Mouse (Mus musculus) urinary bladder, postnatal 10 days (tissue): Measurements from ENCODE around the gene Smarcc1.
A peak's percentile ranks its signal among the peaks of the same experiment; 100 is the strongest.
"Not testable (repeated sequence)": the region's sequence is repeated elsewhere in the genome, so short reads cannot be mapped to it uniquely, and the experiment has no call there.

ENCODE experiments used
- DNase-seq: peaks from one replicate; pipeline ENCODE4 v3.0.0; 2022; ENCODE audit warnings: low spot score

Smarcc1 gene

GRCm38 (mm10) chr9:110131525-110132197 is 14.2 kb downstream of the Smarcc1 start:
- DNase-seq, result peak; percentile 98

DNA sequence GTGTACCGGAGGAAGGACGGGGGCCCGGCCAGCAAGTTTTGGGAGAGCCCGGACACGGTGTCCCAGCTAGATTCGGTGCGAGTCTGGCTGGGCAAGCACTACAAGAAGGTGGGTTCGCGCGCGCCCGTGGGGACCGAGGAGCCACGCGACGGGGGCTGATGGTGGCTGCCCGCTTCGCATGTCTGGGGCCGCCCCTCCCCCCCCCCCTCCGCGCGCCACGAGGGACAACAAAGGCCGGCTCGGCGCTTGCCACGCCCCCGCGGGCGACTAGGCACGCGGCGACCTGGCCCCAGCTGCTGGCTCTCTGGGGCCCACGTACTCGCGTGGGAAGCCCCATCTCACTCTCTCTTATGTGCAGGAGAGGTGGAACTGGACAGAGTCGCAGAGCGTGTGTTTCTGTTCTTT is 14.7 kb downstream of the Smarcc1 start:
- no peak for DNase-seq

DNA sequence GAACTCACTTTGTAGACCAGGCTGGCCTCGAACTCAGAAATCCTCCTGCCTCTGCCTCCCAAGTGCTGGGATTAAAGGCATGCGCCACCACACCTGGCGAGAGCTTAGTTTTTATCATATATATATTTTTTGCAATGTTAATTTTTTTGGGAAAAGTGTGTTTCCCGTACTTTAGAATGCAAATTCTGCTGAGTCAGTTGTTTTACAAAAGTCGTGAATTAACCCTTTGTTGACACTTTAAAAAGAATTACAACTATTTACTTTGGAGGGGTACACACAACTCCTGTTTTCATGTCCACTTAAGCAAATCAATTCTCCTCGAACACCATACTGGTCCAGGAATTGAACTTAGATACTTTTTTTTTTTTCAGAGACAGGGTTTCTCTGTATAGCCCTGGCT is 15.4 kb downstream of the Smarcc1 start:
- DNase-seq, result no peak

DNA sequence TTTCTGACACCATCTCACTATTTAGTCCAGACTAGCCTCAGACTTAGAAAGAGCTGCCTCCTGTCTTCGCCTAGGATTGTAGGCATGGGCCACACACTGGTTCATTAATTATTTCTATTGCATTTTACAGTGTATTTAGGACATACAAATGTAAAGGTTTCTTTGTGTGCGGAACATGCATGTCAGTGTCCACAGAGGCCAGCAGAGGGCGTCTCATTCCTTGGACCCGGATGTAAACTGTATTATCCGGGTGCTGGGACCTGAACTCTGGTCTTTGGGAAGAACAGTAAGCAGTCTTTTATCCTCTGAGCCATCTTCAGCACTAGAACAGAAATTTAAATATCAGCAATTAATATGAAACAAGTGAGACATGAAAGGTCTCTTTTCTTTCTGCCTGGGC is 16.7 kb downstream of the Smarcc1 start:
- DNase-seq, result no peak

GRCm38 (mm10) chr9:110139119-110139518 is 21.6 kb downstream of the Smarcc1 start:
- no peak for DNase-seq

DNA sequence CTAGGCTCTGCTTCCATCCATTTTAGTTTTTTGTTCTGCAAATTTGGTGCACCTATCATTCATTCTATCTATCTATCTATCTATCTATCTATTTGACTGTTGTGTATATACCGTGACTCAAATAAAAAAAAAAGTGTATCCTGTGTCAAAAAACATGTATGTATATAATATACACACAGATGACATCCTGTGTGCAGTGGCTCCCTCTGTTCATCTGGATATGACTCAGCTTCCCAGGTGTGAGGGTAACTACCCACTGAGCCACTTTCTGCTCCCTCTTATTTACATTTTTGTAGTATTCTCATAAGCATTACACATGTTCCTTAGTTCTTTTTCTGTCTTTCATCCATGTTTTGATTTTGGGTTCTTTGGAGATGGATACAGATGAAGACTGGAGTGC is 24.6 kb downstream of the Smarcc1 start:
- no peak for DNase-seq

- no peak for DNase-seq
Measured at GRCm38 (mm10) chr9:110148598-110148997, 31.1 kb downstream of the Smarcc1 start.

- no peak for DNase-seq
Measured at GRCm38 (mm10) chr9:110159036-110159435, 41.5 kb downstream of the Smarcc1 start.

DNA sequence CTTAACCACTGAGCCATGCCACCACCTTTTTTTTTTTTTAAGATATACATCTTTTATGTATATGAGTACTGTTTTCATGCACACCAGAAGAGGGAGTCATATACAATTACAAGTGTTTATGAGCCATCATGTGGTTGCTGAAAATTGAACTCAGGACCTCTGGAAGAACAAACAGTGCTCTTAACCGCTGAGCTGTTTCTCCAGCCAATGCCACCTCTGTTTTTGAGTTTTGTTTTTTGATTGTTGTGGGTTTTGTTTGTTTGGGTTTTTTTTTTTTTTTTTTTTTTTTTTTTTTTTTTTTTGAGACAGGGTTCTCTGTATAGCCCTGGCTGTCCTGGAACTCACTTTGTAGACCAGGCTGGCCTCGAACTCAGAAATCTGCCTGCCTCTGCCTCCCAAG is 43.0 kb downstream of the Smarcc1 start:
- DNase-seq, result not testable (repeated sequence)

DNA sequence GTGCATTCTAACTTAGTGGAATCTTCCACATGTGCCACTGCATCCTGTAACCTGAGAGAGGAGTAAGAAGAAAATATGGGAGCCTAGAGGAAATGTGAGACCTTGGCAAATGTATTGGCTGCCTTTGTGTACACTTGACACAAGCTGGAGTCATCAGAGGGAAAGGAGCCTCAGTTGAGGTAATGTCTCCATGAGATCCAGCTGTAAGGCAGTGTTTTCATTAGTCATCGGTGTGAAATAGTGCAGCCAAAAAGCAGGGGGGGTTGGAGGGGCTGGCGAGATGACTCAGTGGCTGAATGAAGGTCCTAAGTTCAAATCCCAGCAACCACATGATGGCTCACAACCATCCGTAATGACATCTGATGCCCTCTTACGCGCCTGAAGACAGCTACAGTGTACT is 44.9 kb downstream of the Smarcc1 start:
- no peak for DNase-seq

DNA sequence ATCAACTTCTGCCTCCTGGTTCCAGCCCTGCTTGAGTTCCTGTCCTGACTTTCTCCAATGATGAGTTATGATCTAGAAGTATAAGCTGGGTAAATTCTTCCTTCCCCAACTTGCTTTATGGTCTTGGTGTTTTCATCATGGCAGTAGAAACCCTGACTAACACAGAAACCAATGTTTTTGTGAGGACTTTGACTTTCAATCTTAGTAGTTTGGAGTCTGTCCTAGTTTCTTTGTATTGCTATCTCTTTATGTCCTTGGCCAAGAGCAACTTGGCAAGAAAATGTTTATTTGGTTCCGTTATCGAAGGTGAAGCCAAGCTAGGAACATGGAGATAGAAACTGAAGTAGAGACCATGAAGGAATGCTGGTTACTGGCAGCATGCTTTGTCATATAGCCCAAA is 45.6 kb downstream of the Smarcc1 start:
- DNase-seq, result no peak

- DNase-seq, result no peak
Measured at GRCm38 (mm10) chr9:110170858-110171257, 53.4 kb downstream of the Smarcc1 start.

DNA sequence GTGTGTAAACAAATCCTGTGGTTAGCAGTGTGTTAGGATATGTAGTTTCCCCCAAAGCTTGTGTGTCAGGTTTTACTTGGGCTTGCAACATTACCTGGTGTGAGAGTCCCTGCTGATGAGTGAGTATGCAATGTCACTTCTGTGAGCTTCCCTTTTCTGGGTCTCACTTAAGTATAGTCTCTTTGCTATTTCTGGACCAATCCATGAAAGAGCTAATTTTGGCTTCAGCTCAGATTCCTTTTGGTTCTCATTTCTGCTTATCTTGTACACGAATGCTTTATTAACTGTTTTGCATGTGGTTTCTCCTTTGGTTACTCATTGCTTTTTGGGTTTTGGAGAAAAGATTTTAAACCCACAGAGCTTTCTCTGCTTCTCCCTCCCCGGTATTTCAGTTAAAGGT is 82.4 kb downstream of the Smarcc1 start:
- no peak for DNase-seq

GRCm38 (mm10) chr9:110205526-110206404 is 88.3 kb downstream of the Smarcc1 start:
- DNase-seq, result no peak

GRCm38 (mm10) chr9:110206437-110206836 is 88.9 kb downstream of the Smarcc1 start:
- DNase-seq, result no peak

- no peak for DNase-seq
Measured at GRCm38 (mm10) chr9:110208265-110208664, 90.8 kb downstream of the Smarcc1 start.

DNA sequence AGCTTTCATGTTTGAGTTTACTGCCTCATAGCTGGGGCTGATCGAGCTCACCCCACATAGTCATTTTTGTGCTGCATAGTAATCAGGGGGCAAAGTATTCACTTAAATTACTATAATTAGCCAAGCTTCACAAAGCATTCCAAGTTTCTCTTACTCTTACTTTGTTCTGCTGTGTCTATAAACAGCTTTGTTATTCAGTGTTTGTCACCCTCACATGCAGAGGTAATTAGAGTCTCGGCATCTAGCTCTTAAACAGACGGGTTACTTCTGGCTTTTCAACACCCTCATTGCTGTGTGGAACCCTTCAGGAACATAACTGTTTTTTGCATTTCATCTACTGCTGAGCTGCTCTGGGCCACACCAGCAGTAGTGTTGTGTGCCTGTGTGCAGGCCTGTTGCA is 91.5 kb downstream of the Smarcc1 start:
- DNase-seq, result no peak

DNA sequence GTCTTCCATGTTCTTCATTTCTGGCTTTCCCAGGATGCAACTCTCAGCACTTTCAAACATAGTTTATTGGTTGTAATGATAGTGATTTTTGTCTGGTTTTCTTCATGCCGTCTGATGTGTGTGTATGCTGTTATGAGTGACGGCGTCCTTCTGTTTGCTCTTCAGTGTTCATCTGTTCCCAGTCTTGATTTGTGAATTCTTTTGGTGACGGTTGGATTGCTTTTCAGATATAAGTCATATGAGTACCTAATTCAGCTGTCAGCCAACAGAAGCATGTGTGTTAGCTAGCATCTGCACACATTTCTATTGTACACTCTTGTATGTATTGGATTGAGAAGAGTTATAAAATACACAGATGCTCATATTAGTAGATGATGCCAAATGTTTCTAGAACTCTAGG is 106.8 kb downstream of the Smarcc1 start:
- no peak for DNase-seq

- DNase-seq, result no peak
Measured at GRCm38 (mm10) chr9:110226191-110226590, 108.7 kb downstream of the Smarcc1 start.

GRCm38 (mm10) chr9:110228671-110229070 is 111.2 kb downstream of the Smarcc1 start:
- no peak for DNase-seq

GRCm38 (mm10) chr9:110229112-110229511 is 111.6 kb downstream of the Smarcc1 start:
- DNase-seq, result no peak

DNA sequence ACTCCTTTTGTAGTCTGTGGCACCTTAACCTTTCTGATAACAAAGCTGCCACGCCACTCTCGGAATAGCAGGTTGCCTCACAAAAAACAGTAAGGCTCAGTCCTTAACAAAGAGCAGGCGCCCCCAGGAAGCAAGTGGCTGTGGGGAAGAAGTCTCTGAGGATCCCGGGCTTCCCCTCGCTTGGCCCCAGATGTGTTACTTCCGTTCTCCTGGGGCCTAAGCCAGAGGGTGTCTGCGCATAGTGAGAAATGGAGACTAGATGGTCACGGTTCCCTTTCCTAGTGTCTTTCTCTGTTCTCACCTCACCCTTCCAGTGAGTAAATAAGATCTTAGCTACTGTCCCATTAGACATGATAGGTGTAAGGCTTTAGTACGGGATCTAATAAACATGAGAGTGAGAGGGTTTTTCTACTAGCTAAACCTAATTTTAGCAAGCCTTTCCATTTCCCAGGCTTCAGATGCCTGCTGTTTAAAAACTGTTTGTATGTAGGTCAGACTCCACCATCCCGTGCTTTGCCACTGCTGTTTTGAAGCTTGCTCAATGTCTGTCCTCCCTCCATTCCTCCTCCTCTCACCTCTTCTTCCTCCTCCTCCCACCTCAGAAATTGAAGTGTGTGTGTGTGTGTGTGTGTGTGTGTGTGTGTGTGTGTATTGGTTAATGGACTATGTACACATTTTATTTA is 112.2 kb downstream of the Smarcc1 start:
- DNase-seq, result no peak
